Mouse (Mus musculus): ENCODE measurements around the gene Cables2.

Gene Cables2

DNA sequence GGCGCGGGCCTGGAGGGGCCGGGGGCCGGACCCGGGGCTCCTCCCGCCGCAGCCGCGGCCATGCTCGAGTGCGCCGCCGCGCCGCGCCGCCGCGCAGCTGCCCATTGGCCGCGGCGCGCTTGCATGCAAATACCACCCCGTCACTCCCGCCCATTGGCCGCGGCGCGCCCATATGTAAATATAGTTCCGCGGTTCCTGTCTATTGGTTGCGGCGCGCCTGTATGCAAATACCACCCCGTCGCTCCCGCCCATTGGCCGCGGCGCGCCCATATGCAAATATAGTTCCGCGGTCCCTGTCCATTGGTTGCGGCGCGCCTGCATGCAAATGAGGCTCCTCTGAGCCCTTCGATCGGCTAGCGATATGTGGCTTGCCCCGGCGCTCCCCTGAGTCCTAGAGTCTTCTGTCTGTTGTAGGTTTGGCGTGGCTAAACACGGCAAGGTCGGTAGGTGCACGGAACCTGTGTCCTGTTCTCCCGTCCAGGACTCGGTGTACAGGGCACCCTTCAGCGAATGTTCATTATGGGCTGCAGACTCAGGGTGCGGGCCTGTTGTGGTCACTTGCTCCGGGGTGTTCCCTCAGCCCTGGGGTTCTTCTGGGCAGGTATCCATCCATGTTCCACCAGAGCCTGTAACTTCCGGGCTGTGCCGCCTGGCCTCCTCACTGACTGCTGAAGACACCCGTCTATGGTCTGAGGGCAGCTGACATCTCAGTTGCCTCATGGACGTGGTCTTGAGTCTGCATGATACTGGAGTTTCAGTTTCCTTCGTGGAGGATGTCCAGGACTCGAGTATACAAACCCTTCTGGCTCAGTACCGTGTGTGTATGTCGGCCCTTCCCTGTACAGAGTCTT is at the start of gene Cables2:
Gene Cables2, minus strand, starts transcription at position 103 of the 851 bp plus-strand sequence.
- peak; percentile 93 for ATAC-seq (ENCODE audit: low TSS enrichment)

DNA sequence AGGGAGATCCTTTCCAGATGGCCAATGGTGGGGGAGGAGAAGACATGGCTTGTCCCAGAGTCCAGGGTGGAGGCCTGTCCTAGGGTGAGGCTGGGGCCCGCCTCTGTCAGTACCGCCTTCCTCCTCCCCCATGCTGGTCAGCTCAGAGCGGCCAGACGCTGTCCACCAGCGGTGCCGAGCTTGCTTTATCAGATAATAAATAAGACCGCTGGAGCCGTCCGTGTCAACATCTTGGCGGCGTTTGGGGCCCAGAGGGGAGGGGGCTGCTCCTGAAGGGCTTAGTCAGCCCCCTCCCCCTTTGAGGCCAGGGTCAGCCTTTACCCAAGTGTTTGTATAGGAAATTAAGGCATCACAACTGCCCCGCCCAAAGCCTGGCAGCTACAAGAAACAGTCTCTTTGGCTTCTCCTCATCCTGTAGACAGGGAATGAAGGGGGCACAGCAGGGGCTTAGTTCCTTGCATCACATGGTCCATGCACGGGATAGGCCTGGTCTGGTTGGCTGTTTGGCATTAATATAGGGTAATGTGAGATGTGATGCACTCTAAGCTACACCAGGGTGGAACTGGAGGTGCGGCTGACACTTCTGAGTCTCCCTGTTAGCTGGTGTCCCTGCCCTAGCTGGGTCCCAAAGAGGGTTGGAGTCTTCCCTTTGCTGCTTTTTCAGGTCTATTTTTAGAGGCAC is 49.5 kb upstream of the Cables2 start:
- ATAC-seq (ENCODE audit: low TSS enrichment): no peak

DNA sequence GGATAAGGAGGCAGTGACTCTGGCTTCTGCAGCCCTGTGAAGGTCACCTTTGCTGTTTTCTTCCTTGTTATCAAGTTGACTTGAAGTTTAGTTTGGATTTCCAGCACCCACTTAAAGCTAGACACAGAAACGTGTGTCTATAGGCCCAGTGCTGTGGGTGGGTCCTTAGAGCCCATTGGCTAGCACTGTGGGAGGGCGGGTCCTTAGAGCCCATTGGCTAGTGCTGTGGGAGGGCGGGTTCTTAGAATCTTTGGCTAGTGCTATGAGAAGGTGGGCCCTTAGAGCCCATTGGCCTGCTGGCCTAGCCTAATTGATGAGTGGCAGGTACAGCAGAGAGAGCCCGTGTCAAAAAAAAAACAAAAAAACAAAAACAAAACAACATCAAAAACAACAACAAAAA is 46.9 kb upstream of the Cables2 start:
- ATAC-seq (ENCODE audit: low TSS enrichment): no peak

DNA sequence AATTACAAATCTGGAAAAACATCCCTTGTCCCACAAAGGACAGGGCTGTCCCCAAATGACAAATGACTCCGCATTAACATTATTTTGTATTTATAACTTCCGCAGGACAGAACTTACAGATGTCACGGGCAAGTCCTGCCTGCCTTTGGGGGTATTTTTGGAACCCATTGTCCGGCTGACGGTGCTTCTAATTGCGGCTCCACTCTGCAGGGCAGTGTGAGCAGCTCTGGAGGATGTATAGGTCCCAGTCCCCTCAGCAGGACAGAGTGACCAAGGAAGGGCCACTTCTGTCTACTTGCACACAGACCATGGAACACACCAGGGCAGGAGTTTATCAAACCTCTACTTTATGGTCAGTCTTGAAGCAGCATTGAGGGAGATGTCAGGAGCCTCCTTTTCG is 44.3 kb upstream of the Cables2 start:
- ATAC-seq (ENCODE audit: low TSS enrichment): no peak

DNA sequence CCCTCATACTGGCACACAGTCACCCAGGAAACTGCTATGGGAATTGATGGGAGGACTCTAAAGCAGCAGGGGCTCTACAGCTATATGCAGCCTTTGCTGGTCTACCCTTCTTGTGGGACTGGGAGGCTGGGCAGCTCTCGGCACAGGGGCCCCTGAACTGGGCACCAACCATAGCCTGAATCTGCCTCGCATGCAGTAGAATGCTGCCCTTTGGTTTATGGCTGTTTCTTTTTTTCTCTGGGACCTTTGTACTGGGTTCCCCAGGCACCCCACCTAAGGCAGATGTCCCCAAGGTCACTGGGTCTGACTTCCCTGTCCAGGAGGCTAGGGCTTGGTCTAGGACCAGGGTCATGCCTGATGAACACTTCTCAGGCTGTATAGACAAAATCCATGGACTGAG is 41.0 kb upstream of the Cables2 start:
- ATAC-seq (ENCODE audit: low TSS enrichment): no peak

DNA sequence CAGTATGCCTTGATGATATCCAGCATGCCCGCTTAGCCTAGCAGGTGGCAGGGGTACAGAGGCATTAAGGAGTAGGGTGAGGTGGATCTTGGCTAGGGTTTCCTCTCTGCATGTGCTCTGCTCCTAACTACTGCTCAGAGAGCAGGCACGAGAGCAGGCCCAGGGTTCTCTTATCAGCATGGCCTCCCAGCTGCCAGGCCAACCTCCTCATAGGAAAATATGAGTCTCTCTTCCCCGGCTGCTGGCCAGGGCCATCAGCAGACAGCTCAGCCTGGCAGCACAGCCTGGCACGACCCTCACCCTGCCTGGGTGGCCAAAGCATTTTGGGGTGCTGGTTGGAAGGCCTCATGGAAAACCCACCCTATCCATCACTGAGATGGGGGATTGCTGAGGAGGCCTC is 37.9 kb upstream of the Cables2 start:
- no peak for ATAC-seq (ENCODE audit: low TSS enrichment)

DNA sequence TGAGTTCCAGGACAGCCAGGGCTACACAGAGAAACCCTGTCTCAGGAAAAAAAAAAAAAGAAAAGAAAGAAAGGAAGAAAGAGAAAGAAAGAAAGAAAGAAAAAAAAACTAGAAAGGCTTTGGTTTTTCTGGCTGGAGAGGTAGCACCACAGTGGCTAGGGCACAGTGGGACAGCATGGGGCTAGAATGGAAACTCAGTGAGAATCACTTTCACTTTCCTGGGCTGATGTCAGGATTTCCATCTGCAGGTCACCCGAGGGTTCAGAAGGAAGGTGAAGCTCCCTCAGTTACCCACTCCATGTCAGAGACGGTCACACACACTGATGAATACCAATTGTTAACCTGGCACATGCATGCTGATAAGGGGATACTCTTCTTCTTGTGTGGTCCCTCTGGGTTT is 34.4 kb upstream of the Cables2 start:
- ATAC-seq (ENCODE audit: low TSS enrichment): no peak

DNA sequence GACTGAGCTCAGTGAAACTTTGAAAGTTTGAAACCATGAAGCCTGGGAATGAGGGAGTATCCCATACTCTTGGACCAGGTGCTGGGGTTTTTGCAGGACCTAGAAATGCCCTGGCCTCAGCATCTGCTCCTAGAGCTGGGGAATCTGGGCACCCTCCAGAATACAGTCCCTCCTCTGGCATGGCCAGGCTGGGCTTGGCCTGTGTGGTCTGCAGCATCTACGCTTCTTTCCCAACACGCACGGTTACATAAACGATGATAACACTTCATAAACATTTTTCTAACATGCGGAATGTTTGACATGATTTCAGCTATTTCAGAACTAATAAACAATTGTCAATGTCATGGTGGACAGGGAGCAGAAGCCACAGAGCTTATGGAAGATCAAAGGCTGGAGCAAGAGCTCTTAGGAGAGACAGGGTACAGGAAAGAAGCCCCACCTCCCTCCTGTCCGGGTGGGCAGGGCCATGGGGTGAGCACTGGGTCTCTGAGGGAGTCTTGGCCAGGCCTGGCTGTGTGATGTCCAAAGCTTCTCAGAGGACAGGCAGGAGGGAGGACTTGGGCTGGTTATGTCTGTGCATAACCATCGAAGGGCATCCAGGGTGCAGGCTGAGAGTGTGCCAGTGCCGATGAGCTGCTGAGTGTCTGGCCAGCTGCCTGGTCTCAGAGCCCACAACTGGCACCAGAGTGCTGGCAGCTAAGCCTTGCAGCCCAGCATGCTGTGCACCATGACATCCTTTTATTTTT is 33.3 kb upstream of the Cables2 start:
- ATAC-seq (ENCODE audit: low TSS enrichment): no peak

DNA sequence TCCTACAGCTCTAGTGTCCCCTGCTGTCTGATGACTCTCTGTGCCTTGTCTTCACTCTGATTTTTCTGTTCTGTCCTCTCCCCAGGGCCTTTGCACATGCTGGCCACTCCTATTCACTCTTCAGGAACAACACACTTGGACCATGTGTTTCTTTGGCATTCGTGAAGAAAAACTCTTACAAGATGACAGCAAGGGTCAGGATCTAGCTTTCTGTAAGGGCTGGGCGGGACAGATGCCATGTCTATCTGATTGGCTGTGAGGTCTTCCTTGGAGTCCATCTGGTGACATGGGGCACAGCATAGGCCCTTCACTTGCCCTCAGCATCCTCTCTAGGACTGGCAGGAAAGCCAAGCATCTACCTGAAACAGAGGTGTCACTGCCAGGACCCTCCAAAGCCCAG is 32.7 kb upstream of the Cables2 start:
- ATAC-seq (ENCODE audit: low TSS enrichment): no peak

DNA sequence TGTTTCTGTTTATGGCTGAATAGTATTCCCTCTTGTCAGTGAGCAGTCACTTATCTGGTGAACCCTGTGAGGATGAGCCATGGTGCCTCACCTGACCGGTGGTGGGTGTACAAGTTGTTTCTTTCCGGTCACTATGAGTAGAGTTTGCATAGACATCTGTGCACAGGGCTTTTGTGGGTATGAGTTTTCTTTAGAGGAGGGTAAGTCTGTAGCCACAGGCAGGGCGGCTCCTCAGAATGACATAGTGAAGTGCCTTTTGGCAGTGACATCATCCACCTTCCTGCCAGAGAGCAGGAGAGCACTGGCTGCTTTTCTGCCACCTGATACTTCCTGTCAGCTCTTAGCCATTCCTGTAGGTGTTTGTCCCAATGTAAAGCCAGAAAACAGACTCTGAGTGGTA is 32.2 kb upstream of the Cables2 start:
- no peak for ATAC-seq (ENCODE audit: low TSS enrichment)

DNA sequence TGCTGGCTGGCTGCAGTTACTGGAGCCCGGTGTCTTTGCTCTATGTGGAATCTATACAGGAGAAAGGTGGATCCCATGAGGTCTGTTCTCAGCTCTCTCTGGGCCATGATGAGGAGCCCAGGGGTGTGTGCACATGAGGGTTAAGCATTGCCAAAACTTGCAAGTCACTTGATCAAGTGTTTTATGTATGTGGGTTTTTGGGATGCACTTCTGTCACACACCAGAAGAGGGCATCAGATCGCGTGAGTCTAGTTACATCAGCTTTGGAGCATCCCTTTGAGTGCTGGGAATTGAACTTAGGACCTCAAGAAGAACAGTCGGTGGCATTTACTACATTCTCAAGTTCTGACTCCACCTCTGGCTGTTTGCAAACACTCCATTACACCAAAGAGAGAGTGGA is 31.3 kb upstream of the Cables2 start:
- no peak for ATAC-seq (ENCODE audit: low TSS enrichment)

DNA sequence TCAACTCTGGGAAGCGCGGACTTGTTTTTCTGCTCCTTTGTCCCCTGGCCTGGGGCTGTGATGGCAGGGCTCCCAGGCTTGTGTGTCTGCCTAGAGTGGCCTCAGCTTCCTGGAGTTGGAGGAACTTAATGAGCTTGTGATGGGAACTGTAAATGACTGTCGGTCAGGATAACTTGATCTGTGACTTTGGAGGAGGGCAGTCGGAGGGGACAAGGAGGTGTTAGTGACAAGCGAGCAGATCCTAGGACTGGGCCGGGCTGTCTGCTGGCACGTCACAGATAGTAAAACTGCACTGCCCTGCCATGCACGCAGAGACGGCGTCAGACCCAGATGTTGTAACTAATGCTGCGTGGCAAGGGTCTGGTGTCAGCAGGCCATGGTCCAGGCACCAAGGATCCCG is 30.2 kb upstream of the Cables2 start:
- ATAC-seq (ENCODE audit: low TSS enrichment): no peak

DNA sequence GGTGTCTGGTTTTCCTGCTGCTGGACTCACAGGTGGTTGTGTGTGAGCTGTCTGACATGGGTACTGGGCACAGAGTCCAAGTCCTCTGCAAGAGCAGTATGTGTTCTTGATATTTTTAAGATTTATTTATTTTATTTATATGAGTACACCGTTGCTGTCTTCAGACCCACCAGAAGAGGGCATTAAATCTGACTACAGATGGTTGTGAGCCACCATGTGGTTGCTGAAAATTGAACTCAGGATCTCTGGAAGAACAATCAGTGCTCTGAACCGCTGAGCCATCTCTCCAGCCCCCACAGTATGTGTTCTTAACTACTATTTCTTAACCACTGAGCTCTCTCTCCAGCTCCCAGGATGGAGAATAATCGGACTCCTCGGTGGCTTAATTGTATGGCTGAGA is 28.9 kb upstream of the Cables2 start:
- ATAC-seq (ENCODE audit: low TSS enrichment): no peak

DNA sequence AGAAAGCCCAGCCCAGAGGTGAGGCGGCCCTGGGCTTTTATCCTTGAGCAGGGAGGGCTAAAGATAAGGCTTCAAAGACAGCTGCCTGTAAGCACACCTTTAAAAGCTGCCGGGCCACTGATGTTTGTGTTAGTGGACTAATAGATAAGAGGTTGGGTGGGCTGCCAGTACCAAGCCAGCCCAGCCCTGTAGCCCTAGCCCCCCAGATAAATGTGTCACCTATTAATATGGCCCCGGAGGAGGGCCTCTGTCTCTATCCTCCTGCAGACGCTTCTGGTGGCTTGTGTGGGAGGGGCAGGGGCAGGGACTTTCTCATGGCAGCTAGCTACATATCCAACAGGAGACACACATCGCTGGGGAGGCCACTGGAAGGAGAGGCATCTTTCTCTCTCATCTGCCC is 27.5 kb upstream of the Cables2 start:
- no peak for ATAC-seq (ENCODE audit: low TSS enrichment)

DNA sequence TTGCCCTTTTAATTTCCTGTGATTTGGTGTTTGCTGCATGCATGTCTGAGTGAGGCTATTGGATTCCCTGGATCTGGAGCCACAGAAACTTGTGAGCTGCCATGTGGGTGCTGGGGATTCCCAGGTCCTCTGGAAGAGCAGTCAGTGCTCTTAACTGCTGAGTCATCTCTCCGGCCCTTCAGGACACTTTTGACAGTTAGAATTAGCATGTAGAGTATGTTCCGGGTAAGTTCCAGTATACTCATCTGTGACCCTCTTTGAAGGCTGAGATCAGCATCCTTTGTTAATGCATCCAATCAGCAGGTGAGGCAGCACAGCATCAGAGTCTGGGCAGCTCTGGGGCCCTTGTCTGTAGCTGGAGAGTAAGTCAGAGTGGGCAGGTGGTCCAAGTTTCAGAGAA is 27.0 kb upstream of the Cables2 start:
- no peak for ATAC-seq (ENCODE audit: low TSS enrichment)

DNA sequence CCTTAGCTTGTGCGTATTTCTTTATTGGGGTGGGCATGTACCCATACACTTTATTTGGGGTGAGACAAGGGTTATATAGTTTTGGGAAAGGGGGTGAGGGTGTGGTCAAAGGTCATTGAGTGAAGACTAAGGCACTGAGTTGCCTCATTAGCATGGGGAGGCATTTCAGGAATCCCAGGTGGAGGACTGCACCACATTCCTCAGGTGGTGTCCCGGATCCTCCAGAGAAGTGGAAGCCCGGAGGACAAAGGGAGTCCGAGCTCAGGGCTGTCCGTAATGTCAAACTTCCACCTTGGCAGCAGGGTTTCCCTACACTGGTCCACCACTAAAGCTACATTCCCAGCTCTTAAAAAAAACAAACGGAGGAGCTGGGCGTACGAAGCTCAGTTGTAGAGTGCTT is 19.6 kb upstream of the Cables2 start:
- no peak for ATAC-seq (ENCODE audit: low TSS enrichment)

DNA sequence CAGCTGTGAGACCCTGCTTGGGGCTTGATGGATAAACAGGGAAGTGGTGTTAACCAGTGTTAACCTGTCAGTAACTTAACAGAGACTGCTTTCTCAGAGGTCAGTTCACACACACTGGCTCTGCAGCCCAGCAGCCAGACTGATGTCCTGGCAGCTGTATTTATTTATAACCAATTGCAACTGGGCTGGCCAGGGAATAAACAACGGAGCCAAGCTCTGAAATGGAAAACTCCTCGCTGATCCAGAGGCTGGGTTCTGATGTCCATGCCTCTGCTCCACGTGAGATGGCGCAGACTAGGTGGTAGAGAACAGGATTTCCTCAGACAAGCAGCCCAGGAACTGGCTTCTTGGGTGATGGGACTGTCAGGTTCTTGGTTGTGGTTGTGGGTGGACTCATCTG is 18.7 kb upstream of the Cables2 start:
- no peak for ATAC-seq (ENCODE audit: low TSS enrichment)

DNA sequence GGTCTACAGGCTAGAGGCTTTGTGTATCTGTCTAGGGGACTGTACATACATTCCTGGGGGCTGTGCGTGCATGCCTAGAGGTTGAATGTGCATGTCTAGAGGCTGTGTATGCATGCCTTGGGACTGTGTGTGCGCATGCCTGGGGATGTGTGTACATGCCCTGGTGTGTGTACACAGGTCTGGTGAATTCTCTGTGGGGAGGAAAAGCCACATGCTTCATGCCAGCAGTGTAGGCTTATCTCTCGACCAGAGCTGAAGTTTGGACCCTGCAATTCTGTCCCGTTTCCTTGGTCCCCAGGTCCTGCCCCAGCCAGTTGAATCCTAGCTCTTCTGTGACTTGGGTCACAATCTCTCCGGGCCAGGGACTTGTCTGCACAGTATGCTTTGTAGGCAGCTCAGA is 18.3 kb upstream of the Cables2 start:
- no peak for ATAC-seq (ENCODE audit: low TSS enrichment)

DNA sequence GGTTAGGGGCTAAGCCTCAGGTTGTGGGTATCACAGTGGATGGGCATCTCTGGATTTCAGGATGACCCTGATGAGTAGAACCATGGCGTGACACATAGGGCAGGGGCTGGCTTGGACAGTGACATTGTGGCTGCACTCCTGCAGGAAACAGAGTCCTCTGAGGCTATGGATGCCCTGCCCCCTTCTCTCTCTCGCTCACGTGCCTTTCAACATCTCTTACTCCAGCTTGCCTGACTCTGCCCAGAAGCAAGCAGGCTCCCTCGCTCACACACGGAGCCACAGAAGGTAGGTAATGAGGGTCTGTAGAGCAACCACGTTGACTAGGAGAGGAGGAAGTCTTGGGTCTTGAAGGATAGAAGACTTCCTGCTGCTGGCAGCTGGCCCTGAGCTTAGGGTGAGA is 17.2 kb upstream of the Cables2 start:
- no peak for ATAC-seq (ENCODE audit: low TSS enrichment)

DNA sequence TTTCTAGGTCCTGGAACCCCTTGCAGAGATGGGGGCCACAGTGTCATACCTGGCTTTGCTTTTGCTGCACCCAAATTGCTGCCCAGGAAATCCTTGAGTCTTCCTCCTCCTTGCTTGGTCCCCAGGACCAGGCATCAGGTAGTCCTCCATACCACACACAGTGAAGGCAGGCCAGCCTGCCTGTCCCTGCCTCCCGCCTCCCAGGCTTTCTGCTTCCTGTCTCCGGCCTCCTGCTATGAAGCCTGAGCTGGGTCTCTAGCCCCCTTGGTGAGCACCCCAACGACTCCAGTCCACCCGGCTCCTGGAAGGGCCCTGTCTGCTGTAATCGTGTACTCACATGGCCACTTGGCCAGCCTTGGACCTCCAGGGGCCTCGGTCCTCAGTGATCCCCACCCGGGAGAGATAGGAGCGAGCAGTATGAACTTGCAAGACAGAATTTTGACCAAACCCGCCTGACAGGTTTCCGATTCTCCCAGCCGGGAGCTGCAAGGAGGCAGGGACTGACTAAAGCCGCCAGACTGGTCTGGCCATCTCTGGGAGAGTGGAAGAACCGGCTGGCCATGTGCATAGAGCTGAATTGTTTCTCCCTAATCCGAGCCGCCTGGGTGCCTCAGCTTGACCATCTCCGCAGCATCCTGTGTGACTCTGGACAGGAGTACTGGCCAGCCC is 16.3 kb upstream of the Cables2 start, which contains the start of gene Rbbp8nl:
Gene Rbbp8nl, minus strand, starts transcription at position 440 of the 669 bp plus-strand sequence.
- ATAC-seq (ENCODE audit: low TSS enrichment): no peak

DNA sequence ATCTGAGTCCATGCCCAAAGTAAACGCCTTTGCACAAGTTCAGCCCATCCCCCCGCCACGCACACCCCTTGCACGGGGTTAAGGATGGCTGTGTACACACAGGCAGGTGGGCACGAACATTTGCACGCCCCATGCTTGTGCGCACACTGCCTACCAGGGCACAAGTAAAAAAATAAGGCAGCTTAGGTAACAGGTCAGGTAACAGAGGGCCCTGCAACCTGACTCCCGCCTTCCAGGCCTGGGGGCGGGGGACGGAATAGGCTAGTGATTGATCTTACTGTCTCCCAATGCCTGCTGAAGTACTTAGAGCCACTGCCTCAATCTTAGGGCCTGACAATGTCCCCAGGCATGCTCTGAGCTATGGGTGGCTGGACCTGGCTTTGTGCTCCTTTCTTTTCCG is 15.7 kb upstream of the Cables2 start:
- ATAC-seq (ENCODE audit: low TSS enrichment): no peak

DNA sequence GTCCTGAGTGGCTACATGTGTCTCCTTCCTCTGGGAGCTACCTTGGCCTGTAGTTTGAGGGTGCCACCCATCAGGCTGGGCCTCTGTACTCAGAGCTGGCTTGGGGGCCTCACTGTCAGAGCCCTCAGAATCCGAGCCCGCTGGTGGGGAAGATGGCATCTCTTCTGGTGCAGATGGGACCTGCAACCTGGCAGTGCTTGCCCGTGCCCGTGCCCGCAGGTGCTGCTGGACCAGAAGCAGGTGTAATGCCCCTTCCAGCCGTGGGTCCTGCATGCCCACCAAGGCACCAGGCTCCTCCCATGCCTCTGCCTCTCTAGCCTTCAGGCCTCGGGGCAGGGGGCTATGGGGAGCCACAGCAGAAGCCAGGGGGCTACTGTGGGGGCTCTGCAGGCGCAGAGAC is 6.0 kb upstream of the Cables2 start:
- ATAC-seq (ENCODE audit: low TSS enrichment): no peak
